Mouse (Mus musculus): ENCODE data around the gene Best1. TPM values are rescaled to one million over a fixed set of nuclear protein-coding genes. Genes with fewer than 3 reads are reported as not detected.
"Not testable (repeated sequence)": the region's sequence is repeated elsewhere in the genome, so short reads cannot be mapped to it uniquely, and the experiment has no call there.

Gene Best1
- total RNA-seq, 2 experiments from 2014 or later: 0.17 to 0.29 TPM

- peak; percentile 87 to 88 for DNase-seq
- intact Hi-C loops (cut with DNase I): no loop called here
Observed at GRCm38 (mm10) chr19:9978431-9978951, 22.9 kb downstream of the Best1 start.

DNA sequence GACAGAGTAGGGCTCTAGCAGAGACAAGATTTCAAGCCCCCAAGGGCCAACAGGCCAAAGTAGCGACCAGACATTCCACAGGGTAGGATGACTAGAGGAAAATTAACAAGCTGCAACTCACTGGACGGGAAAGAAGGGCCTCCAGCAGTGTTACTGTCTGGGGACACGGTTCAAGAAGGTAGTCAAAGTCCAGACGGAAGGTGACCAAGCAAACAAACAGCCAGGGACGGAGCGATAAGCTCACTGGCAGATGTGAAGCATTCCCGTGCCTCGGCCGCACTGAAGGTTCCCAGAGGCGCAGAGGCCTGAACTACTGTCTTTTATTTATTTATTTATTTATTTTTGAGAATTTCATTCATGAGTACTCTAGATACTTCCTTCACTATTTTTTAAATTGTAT lies 24.3 kb downstream of the Best1 start:
- DNase-seq: no peak
- intact Hi-C loops (cut with DNase I): no loop called here

DNA sequence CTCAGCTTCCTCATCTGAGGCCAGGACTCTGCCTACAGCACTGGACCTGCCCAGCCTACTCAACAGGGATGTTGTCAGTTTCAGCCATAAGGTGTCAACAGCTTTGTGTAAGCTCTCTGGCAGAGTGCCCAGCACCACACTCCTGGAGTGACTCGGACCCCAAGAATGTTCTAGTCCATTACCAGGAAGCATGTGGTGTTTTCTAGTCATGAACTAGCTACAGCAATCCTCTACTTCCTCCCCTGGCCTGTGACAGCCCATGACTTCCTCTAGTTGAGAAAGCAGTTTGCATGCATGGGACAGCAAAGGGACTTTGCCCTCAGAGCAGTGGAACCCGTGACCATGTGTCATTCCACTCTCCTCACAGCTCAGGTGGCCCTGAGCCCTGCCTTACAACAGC lies 26.6 kb downstream of the Best1 start:
- intact Hi-C loops (cut with DNase I); DNase-seq: not testable (repeated sequence)

- intact Hi-C loops (cut with DNase I): no loop called here
Observed at GRCm38 (mm10) chr19:9968081-9968787, 33.2 kb downstream of the Best1 start.

GRCm38 (mm10) chr19:9966096-9966867 lies 35.2 kb downstream of the Best1 start:
- intact Hi-C loops (cut with DNase I): no loop called here
- no peak for DNase-seq

More at GRCm38 (mm10) chr19:9968081-9968787, 33.2 kb downstream of the Best1 start:
- no peak for DNase-seq

DNA sequence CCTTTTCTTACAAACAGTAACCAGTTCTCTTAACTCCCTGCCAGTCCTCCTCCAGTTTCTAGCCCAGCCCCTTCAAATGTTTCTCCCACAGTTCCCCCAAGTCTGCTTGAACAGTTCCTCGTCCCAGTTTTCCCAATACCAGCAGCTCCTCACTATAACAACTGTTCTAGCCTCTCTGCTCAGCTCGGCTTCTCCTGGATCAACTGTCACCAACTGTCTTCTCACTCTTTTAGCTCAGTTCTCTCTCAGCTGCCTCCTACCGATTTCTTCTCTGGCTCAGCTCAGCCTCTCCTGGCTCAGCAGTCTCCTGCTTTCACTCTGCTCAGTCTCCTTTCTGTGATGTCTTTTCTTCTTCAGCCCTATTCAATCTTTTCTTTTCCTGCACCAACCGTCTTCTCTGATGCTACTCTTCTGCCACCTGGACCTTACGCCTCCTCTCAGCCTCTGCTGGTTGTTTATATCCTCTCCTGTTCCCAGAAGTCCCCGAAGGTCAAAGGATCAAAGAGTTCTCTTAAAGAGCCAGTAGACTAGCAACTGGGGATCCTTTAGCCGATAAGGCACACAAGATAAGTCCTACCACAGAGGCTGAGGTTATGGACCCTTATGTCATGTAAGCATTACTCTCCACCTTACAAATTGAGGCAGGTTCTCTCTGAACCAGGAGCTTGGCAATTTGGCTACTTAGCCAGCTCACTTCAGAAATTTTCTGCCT lies 37.1 kb downstream of the Best1 start:
- DNase-seq: no peak
- intact Hi-C loops (cut with DNase I): no loop called here

DNA sequence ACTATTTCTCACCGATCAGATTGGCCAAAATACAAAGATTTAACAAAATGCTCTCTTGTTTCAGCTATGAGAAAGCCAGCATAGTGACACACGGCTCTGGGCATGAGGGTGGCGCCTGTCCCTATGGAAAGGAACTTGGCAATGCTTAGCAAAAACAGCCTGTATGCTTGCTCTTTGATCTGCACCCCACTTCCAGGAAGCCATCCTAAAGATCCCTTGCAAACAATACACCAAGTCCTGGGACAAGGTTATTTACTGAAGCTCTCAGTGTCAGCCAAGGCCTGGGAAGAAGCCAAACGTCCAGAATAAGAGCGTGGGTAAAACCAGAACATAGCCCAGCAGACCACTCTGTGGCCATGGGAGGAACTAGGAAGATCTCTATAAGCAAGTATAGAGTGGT lies 40.7 kb downstream of the Best1 start:
- intact Hi-C loops (cut with DNase I): no loop called here
- no peak for DNase-seq

- intact Hi-C loops (cut with DNase I): no loop called here
- no peak for DNase-seq
Observed at GRCm38 (mm10) chr19:9957965-9958364, 43.5 kb downstream of the Best1 start.

- DNase-seq: no peak
- intact Hi-C loops (cut with DNase I): no loop called here
Observed at GRCm38 (mm10) chr19:9956624-9957388, 44.6 kb downstream of the Best1 start.

DNA sequence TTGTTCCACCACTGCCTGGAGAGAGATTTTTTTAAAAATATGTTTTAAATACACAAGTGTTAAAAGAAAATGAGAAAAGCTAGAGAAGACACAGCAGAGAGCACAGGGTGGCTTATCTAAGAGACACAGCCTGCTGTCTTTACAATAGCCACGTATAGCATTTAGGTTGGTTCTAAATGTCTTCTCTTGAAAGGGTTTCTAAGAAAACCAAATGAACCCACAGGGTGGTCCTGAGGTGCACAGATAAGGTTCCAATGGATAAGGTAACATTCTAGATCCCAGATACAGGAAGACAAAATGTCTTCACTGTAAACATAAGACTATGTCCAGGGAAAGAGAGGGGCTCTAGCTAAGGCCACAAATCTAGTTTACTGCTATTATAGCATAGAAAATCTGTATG lies 46.0 kb downstream of the Best1 start:
- intact Hi-C loops (cut with DNase I): loop anchor here (2.0 kb wide), 1 partner anchor 29 kb away; no protein-coding TSS in a partner anchor

GRCm38 (mm10) chr19:9954811-9955202 lies 46.6 kb downstream of the Best1 start:
- intact Hi-C loops (cut with DNase I): loop anchor here (2.0 kb wide), 1 partner anchor 30 kb away; no protein-coding TSS in a partner anchor
- DNase-seq: peak in 1 of 2 experiments; percentile 31

More for the DNA sequence above, 46.0 kb downstream of the Best1 start:
- no peak for DNase-seq

GRCm38 (mm10) chr19:9954055-9954810 lies 47.2 kb downstream of the Best1 start:
- peak; percentile 81 for DNase-seq
- intact Hi-C loops (cut with DNase I): loop anchor here (2.0 kb wide), 1 partner anchor 31 kb away; no protein-coding TSS in a partner anchor

- no peak for DNase-seq
- intact Hi-C loops (cut with DNase I): no loop called here
Observed at GRCm38 (mm10) chr19:9952912-9953311, 48.5 kb downstream of the Best1 start.

DNA sequence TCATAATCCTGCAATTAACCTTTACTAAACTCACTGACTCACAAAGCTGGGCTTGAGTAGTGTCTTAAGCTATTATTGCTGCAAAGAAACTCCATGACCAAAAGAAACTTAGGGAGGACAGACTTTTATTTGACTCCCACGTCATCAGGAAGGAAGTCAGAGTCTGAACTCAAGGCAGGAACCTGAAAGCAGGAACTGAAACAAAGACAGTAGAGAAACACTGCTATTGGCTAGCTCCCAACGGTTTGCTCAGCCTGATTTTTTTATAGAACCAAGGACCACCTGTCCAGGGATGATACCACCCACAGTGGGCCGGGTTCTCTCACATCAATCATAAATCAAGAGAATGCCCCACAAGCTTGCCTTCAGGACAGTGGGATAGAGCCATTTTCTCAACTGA lies 49.0 kb downstream of the Best1 start:
- intact Hi-C loops (cut with DNase I): no loop called here
- DNase-seq: no peak

DNA sequence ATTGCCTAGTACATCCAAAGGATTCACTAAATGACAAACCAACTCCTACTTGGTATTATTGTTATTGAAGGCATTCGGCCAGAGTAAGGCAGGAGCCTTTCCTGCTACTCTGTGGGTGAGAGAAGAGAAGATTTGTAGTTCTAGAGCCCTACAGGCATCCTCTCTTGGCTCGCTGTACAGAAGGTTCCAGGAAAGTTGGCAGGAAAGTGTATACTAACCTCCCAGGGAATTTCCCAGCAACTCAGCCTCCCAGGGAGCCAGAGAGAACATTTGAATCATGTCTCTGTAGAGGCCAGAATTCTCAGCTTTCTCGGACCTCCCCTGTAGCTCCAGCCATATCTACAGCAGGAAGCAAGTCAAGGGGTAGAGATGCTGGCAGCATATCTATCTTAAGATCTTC lies 54.4 kb downstream of the Best1 start:
- DNase-seq: peak in 1 of 2 experiments; percentile 50
- intact Hi-C loops (cut with DNase I): no loop called here

DNA sequence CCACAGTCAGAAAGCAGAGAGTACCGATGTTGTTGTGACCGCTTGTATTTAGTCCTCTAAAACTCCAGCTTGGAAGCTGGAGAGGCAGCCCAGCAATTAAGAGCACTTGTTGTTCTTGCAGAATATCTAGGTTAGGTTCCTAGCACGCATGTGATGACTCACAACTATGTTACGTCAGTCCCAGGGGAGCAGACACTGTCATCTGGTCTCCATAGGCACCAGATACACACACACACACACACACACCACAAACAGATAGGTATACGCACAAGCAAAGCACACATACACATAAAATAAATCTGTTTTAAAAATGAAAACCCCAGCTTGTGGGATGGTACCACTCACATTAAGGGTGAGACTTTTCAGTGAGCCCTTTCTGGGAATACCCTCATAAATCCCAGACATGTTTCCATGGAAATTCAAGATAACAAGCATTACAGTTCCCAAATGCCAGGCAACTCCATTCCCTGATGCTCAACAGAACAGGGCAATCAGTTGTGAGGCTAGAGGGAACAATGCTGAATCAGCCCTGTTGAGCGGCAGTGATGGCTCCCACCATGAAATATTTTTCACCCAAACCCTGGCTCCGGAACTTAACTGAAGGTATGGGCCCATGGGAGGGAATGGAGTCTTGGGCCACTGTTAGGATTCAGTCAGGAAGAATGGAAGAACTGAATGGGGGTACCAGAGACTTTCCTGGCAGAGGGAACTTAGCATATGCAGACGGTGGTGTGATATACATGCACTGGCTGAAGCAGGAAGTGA lies 55.5 kb downstream of the Best1 start:
- intact Hi-C loops (cut with DNase I): no loop called here
- DNase-seq: peak in 1 of 2 experiments; percentile 27

- intact Hi-C loops (cut with DNase I): no loop called here
- DNase-seq: no peak
Observed at GRCm38 (mm10) chr19:9942539-9943533, 58.6 kb downstream of the Best1 start.
